Mouse (Mus musculus): ENCODE measurements around the gene Hsf5.

Hsf5 gene

GRCm38 (mm10) chr11:87590841-87591525 lies 26.0 kb upstream of the Hsf5 start:
- in situ Hi-C loops (cut with MboI, MseI): no loop called here

DNA sequence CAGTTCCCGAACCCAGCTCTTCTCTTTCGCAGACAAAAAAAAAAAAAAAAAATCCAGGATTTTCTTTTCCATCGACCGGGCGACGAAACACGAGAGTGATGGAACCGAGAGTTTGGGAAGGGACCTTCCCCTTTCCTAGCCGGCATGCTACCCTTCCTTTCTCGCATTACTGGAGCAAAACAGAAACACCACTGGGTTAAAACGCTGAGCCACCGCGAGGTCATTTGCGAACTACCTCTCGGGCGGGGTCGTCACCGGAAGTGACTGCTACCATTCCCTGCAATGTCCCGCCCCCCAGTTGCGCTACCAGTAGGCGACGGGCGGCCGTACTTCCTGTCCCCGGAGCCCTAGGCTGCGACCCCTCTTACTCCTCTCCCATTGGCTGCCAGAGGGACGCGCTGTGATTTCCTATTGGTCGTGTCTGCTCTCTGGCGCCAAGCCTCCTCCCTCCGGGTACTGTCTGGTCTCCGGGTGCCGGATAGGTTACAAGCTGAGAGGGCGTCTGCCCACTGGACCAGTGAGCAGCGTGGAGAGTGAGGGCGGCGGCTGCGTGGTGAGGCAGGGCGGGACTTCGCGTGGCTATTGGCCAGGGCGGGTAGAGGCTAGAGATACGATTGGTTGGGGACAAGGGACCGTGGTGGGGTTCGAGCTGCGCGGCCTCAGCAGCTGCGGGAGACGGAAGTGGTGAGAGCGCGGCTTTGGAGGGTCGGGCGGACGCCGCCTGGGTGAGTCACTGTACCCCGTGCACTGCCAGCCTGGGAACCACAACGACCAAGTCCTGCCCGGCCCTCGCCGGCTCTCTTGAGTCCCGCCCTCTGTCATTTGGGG lies 25.2 kb upstream of the Hsf5 start, which contains the start of gene Mtmr4:
Gene Mtmr4, plus strand, starts transcription at position 637 of the 828 bp plus-strand sequence.
- in situ Hi-C loops (cut with MboI, MseI): no loop called here

DNA sequence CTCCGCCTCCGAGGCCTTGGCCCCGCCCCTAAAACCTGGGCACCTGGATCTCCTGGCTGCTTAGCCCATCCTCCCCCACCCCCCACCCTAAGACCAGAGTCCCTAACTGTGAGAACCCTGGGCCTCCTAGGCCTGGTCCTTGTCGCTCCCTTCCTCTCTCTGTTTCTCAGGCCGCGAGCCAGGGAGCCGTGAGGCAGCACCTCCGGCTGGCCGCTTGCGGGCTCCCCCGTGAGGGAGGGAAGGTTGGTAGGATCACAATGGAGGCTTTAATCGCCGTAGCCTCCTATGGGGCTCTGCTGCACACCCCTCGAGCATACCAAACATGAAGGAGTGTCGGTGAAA lies 24.6 kb upstream of the Hsf5 start:
- in situ Hi-C loops (cut with MboI, MseI): no loop called here

- in situ Hi-C loops (cut with MboI, MseI): no loop called here
These were observed 24.0 kb upstream of the Hsf5 start for GRCm38 (mm10) chr11:87592713-87593598.

DNA sequence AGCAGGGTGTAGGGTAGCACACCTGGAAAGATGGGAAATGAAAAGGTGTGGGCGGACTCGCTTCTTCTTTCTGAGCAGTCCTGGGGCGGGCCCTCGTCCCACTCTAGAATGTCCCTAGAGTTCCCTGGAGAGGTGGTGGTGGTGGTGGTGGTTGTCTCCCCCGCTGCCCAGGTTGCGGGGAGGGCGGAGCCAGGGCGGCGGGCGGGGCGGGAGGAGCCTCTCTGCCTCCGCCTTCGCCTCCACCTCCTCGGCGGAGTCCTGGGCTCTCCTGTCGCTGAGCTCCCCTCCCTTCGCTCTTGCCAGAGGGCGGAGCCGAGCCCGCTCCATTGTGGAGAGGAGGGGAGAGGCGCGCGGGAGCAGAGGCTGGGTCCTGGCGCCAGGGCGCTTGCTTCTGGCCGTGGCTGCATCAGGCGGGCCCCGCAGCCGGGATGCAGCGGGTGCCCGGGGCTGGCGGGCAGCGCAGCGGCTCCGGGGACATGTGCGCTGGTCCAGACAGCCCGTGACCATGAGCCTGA lies 21.6 kb upstream of the Hsf5 start:
- in situ Hi-C loops (cut with MboI, MseI): no loop called here

DNA sequence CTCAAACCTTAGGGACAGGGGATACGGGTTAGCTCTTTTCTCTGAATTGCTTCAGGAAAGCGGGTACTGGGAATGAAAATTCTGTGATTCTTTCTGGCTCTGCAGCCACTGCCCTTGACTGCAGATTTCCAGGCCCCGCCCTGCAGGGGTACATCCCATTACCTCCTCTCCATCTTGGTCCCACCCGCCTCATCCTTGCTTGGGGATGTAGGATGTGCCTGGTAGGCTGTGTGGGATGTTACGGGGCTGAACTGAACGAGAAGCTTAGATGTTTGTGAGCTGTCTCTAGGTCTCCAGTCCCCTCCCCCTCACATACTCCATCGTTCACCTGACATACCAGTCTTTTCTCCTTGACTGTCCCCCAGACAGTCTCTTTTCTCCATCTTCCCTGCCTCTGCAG lies 21.0 kb upstream of the Hsf5 start:
- in situ Hi-C loops (cut with MboI, MseI): no loop called here

GRCm38 (mm10) chr11:87596492-87596891 lies 20.5 kb upstream of the Hsf5 start:
- in situ Hi-C loops (cut with MboI, MseI): no loop called here

DNA sequence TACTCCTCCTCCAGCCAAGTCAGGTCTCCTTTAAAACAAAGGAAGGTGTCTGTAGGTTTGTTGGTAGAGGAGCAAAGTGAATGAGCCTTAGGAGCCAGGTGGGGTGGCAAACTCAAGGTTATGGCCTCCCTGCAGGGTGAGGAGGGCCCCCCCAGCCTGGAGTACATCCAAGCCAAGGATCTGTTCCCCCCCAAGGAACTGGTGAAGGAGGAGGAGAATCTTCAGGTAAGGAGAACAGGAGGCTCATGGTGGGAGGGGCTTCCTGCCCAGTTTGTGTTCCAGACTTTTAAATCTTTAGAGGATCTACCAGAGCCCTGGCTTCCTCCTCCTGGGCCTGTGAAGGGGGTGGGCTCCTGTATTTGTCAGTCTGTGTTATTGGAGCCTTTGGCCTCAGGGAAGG lies 19.9 kb upstream of the Hsf5 start:
- in situ Hi-C loops (cut with MboI, MseI): no loop called here

- in situ Hi-C loops (cut with MboI, MseI): no loop called here
These were observed 17.4 kb upstream of the Hsf5 start for GRCm38 (mm10) chr11:87599395-87600089.

DNA sequence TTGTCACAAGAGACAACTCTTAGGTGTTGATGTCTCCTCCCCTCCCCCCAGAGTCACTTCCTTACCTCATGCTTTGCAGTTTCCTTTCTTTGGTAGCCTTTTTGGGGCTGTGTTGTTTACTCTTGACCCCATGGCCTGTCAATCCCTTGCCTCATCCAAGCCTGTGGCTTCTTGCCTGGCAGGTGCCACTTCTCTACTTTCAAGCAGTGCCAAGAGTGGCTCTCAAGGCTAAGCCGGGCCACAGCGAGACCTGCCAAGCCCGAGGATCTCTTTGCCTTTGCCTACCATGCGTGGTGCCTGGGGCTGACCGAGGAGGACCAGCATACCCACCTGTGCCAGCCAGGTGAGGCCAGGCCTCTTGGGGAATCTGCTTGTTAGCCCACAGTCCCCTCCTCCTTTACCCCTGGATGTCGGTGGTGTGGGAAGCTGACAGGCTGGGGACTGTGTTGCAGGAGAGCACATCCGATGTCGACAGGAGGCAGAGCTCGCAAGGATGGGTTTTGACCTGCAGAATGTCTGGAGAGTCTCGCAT lies 16.6 kb upstream of the Hsf5 start:
- in situ Hi-C loops (cut with MboI, MseI): no loop called here

- in situ Hi-C loops (cut with MboI, MseI): no loop called here
These were observed 14.7 kb upstream of the Hsf5 start for GRCm38 (mm10) chr11:87602234-87602633.

DNA sequence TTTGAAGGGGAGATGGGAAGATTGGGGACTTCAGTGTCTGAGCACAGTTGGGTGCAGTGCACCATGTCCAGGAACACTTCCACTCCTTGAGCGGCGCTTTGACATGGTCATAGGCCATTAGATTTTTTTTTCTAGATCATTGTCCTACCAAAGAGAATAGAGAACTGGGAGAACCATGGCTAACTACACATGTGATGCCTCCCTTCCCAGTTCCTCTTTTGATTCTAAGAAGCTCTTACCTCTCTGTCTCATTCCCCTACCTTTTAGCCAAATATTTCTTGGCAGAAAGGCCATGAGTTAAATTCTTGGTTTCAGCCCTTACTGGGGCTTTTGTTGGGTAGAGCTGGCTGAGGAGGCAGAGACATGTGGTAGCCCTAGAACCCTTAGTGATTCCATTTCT lies 13.4 kb upstream of the Hsf5 start:
- in situ Hi-C loops (cut with MboI, MseI): no loop called here

DNA sequence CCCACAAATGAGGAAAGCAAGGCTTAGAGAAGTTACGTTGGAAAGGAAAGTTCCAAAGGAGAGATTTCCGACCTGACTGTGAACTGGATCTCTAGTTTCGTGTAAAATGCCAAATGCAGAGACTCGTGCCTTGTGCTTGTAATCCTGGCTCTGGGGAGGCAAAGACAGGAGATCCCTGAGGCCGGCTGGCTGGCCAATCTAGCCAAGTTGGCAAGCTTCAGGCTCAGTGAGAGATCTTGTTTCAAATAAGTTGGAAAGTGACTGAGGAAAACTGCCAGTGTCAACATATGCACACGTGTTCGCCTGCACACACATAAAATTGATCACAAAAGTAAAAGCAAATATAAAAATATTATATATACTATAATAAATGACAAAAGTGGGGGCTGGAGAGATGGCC lies 7.7 kb upstream of the Hsf5 start:
- in situ Hi-C loops (cut with MboI, MseI): no loop called here

GRCm38 (mm10) chr11:87611547-87611946 lies 5.4 kb upstream of the Hsf5 start:
- in situ Hi-C loops (cut with MboI, MseI): no loop called here

GRCm38 (mm10) chr11:87613972-87614371 lies 3.0 kb upstream of the Hsf5 start:
- in situ Hi-C loops (cut with MboI, MseI): no loop called here

- in situ Hi-C loops (cut with MboI, MseI): no loop called here
These were observed 1.4 kb upstream of the Hsf5 start for GRCm38 (mm10) chr11:87615551-87615950.

GRCm38 (mm10) chr11:87615952-87616351 lies 1.0 kb upstream of the Hsf5 start:
- in situ Hi-C loops (cut with MboI, MseI): no loop called here

DNA sequence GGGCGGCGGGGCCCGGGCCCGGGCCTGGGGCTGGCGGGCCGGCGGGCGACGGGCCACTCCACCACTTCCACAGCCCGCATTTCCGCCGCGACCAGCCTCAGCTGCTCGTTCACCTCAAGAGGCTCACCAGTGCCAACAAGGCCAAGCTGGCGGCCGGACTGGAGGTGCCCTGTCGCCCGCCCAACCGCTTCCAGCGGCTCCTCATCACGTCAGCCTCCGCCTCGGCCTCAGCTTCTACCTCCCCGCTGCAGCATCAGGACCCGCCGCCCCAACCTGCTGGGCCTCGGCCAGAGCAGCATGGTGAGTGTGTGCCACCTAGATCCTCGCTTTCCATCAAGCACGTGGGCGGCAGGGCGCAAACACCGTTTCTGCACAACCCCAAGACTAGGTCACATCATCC lies 642 bp downstream of the Hsf5 start:
- in situ Hi-C loops (cut with MboI, MseI): no loop called here

- in situ Hi-C loops (cut with MboI, MseI): no loop called here
These were observed 6.2 kb downstream of the Hsf5 start for GRCm38 (mm10) chr11:87623160-87623559.

DNA sequence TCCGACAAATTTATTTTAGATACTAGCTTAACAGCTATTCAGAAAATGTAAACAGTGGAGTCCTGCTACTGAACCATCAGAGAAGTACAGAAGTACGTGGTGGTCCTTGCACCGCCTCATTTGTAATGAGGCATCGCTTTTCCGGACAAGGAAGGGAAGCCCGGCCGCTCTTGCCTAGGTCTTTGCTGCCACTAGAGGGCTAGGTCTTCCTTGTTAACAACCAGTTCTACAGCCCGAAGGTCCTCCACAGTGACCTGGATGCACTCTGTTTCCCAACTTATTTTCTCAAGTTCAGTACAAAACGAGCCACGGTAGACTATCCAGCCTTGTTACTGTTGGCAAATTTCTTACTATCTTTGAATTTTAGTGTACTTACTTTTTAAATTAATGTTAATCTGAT lies 12.9 kb downstream of the Hsf5 start:
- in situ Hi-C loops (cut with MboI, MseI): no loop called here

DNA sequence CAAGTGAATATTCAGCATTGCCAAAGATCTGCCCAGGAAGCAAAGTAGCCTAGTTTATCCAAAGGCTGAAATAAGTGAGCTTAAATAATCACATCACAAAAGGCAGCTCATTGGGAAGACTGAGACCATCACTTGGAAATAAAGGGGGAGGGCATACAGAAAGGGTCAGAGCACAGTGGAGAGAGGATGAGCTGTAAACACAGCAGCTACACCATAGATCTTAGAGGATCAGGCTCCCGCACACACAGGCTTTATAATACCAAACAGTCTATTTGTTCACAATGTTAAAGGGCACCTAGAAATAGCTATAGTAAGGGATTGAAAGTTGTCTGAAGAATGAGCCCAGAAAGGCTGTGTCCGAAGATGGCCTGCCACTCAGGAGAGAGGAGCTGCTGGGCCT lies 21.8 kb downstream of the Hsf5 start:
- in situ Hi-C loops (cut with MboI, MseI): no loop called here

All from T-helper 2 cell (primary cell).